Mouse (Mus musculus) heart, postnatal 10 days (tissue): ENCODE measurements at regions not wholly inside any gene's neighbourhood (a gene's known extent, or its start where the extent isn't known, plus 50 kb on each side); places are given as distances from the start of the nearest gene placed in this dataset.

ENCODE experiments used
- DNase-seq, 2 experiments: peaks; one replicate each; pipeline ENCODE4 v3.0.0; 2021
- intact Hi-C: fragments of 180-260 bp; cut with DNase I; formaldehyde crosslinking; loops from one replicate; pipeline ENCODE4 v1.15.1; 2025

- DNase-seq: no peak
- intact Hi-C loops: no loop called here
Observed at GRCm38 (mm10) chr6:96043711-96044110, 69.2 kb upstream of the Fam19a1 start.

- intact Hi-C loops: no loop called here
- DNase-seq: no peak
Observed at GRCm38 (mm10) chr6:96053476-96053875, 59.5 kb upstream of the Fam19a1 start.

- no peak for DNase-seq
- intact Hi-C loops: no loop called here
Observed at GRCm38 (mm10) chr6:96057011-96057410, 55.9 kb upstream of the Fam19a1 start.

- intact Hi-C loops: no loop called here
- DNase-seq: no peak
Observed at GRCm38 (mm10) chr6:96057575-96058159, 55.3 kb upstream of the Fam19a1 start.

GRCm38 (mm10) chr6:96061979-96062378 lies 51.0 kb upstream of the Fam19a1 start:
- intact Hi-C loops: no loop called here
- DNase-seq: peak; percentile 2 to 13
